Mouse (Mus musculus) E14TG2a.4 (cell line): ENCODE data around the gene Timmdc1.
A peak's percentile ranks its signal among the peaks of the same experiment; 100 is the strongest.

ENCODE experiments used
- H3K27me3 ChIP-seq: 2 replicates; pipeline ENCODE4 v1.6.1; 2014; ENCODE audit warnings: low read length, control low read depth; ENCODE audit not compliant: insufficient read depth
- H3K36me3 ChIP-seq: 2 replicates; pipeline ENCODE4 v1.6.1; 2014; ENCODE audit warnings: low read length, control low read depth; ENCODE audit not compliant: insufficient read depth
- H3K4me1 ChIP-seq: replicated peaks from 2 replicates; pipeline ENCODE4 v1.6.1; 2014; ENCODE audit warnings: low read depth, low read length, control low read depth
- H3K4me3 ChIP-seq: replicated peaks from 2 replicates; pipeline ENCODE4 v1.5.1; 2014; ENCODE audit warnings: mild to moderate bottlenecking, low read length
- H3K9me3 ChIP-seq: 2 replicates; pipeline ENCODE4 v1.6.1; 2014; ENCODE audit warnings: low read length, control low read depth
- CTCF ChIP-seq: conservative IDR thresholded peaks from 2 replicates; pipeline ENCODE4 v1.5.1; 2014; ENCODE audit warnings: low read length
- NANOG ChIP-seq: IDR thresholded peaks from 2 replicates; pipeline ENCODE4 v1.6.1; 2014; ENCODE audit warnings: borderline replicate concordance, low read length, mixed read lengths
- POU5F1 ChIP-seq: IDR thresholded peaks from 2 replicates; pipeline ENCODE4 v1.6.1; 2014; ENCODE audit warnings: low read length, borderline replicate concordance

Timmdc1 gene

DNA sequence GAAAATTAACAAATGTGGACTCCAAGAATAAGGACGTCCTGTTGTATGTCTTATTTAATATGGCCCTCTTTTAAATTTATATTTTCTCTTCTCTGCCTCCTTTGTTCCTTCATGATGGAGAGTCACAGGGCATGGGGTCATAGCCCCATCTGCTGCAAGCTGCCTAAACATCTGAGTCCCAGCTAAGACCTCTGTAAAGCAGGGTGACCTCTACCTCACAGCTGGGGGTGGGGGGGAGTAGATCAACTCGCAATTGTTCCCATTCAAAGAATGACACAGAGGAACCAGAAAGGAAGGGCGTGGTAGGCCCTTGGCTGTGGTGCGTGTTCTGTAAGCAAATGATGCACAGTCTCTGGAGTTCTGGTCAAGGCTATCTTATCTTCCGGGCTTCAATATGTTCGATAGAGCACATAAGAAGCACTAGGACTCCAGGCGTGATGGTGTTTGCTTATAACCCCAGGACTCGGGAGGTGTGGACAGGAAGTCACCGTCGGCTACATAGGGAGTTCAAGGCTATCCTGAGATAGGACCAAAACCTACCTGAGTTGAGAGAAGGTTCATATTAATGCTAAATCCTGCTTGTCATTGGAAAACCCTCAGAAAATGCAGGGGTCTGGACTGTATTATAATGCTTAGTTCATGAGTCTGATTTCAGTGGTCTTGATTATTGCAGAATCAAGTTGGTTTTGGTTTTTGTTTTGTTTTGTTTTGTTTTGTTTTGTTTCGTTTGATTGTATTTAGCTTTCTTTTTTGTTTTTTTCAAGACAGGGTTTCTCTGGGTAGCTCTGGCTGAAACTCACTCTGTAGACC lies 50.6 kb downstream of the Timmdc1 start:
- no peak overlapping the region for H3K4me3 ChIP-seq
- H3K36me3 ChIP-seq = no peaks in the 10 kb centered on the region
- TF ChIP-seq POU5F1 = no peak
- TF ChIP-seq NANOG = peak; percentile 72
- H3K27me3 ChIP-seq = no peaks in the 10 kb centered on the region
- no peaks in the 10 kb centered on the region for H3K9me3 ChIP-seq
- peaks cover 91% of the 10 kb centered on the region for H3K4me1 ChIP-seq

DNA sequence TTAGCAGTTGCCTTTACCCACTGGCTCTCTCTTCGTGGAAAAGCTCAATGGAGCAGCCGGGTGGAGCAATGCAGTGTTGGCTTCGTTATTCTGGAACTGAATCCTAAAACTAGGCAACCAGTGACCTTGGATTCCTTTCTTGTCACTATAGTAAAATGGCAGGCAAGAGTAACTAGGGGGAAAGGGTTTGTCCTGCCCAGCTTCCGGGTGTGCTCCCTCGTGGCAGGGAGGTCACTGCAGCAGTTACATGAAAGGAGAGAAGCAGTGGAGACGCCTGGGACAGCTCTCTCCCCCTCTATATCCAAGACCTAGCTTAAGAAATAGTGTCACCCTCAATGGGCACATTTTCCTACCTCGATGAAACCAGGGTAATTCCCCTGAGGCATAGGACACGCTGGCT lies 53.0 kb downstream of the Timmdc1 start:
- no peak for TF ChIP-seq CTCF
- Histone ChIP-seq H3K4me1 (peaks cover 67% of the 10 kb centered on the region), H3K4me3 (no peak overlapping the region), H3K27me3 (no peaks in the 10 kb centered on the region), H3K36me3 (no peaks in the 10 kb centered on the region), H3K9me3 (no peaks in the 10 kb centered on the region)

DNA sequence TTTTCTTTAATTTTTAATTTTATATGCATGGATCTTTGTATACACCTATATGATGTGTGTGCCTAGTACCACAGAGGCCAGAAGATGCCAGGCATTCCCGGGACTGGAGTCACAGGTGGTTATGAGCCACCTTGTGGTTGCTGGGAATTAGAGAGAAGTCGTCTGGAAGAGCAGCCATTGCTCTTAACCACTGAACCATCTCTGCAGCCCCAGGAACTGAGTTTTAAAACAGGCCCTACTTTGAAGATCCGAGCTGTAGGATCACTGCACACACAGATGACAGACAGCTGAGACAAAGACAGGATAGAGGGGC lies 53.8 kb downstream of the Timmdc1 start:
- Histone ChIP-seq H3K4me3 (no peak overlapping the region), H3K9me3 (no peaks in the 10 kb centered on the region)
- TF ChIP-seq NANOG (no peak), POU5F1 (no peak), CTCF (no peak)

DNA sequence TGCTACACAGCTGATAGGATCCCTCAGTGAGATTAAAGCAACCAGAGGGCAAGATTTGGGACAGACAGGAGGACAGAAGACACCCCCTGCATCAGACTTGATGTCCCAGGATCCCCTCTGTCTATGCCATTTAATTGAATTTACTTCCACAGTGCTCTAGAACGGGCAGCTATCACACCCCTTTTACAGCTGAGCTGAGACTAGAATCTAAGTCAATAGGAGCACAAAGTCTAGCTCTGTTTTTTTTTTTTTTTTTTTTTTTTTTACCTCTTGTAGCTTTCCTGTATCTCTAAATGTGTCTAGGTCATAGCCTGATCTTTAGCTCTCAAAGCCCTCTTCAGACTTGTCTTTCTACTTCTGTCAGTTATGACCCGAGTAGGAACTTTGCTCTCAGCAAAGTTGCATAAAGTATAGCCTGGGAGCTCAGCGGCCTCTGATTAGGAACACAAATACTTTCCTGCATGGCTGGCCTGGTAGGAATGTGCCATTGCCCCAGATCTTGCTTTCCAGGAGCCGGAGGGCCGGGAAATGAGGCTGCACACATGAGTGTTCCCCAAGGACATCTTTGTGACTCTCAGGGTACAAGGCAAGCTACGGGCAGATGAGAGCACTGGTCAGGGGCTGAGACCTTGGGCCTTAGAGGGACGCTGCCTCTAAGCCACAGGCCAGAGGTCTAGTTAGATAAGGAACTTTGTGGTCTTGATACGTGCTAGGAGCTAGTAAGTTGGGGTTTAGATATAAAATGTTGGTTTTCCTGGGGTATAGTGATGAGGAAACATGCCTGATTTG lies 54.4 kb downstream of the Timmdc1 start:
- Histone ChIP-seq H3K36me3 (no peaks in the 10 kb centered on the region), H3K4me3 (no peak overlapping the region), H3K4me1 (peaks cover 59% of the 10 kb centered on the region), H3K9me3 (no peaks in the 10 kb centered on the region), H3K27me3 (no peaks in the 10 kb centered on the region)
- TF ChIP-seq POU5F1 (no peak), CTCF (no peak), NANOG (no peak)

More for the DNA sequence above, 53.8 kb downstream of the Timmdc1 start:
- Histone ChIP-seq H3K36me3 (no peaks in the 10 kb centered on the region), H3K4me1 (peaks cover 60% of the 10 kb centered on the region), H3K27me3 (no peaks in the 10 kb centered on the region)

- Histone ChIP-seq H3K9me3 (no peaks in the 10 kb centered on the region), H3K36me3 (no peaks in the 10 kb centered on the region), H3K27me3 (no peaks in the 10 kb centered on the region), H3K4me1 (peaks cover 60% of the 10 kb centered on the region), H3K4me3 (no peak overlapping the region)
- no peak for TF ChIP-seq NANOG
- TF ChIP-seq CTCF = no peak
- no peak for TF ChIP-seq POU5F1
Observed at GRCm38 (mm10) chr16:38467091-38467916, 55.2 kb downstream of the Timmdc1 start.

GRCm38 (mm10) chr16:38466089-38466488 lies 56.4 kb downstream of the Timmdc1 start:
- H3K36me3 ChIP-seq = no peaks in the 10 kb centered on the region
- TF ChIP-seq NANOG = no peak
- no peak for TF ChIP-seq POU5F1
- TF ChIP-seq CTCF = no peak
- no peaks in the 10 kb centered on the region for H3K27me3 ChIP-seq

GRCm38 (mm10) chr16:38463305-38463704 lies 59.2 kb downstream of the Timmdc1 start:
- no peaks in the 10 kb centered on the region for H3K36me3 ChIP-seq
- TF ChIP-seq POU5F1 (no peak), CTCF (no peak), NANOG (no peak)
- no peak overlapping the region for H3K4me3 ChIP-seq
- no peaks in the 10 kb centered on the region for H3K27me3 ChIP-seq
- H3K4me1 ChIP-seq = peaks cover 51% of the 10 kb centered on the region
- no peaks in the 10 kb centered on the region for H3K9me3 ChIP-seq

More at GRCm38 (mm10) chr16:38466089-38466488, 56.4 kb downstream of the Timmdc1 start:
- H3K4me1 ChIP-seq = peaks cover 54% of the 10 kb centered on the region
- H3K4me3 ChIP-seq = no peak overlapping the region
- no peaks in the 10 kb centered on the region for H3K9me3 ChIP-seq

GRCm38 (mm10) chr16:38462161-38462560 lies 60.3 kb downstream of the Timmdc1 start:
- no peaks in the 10 kb centered on the region for H3K36me3 ChIP-seq
- H3K4me3 ChIP-seq = no peak overlapping the region
- no peaks in the 10 kb centered on the region for H3K27me3 ChIP-seq
- no peaks in the 10 kb centered on the region for H3K9me3 ChIP-seq
- TF ChIP-seq POU5F1 = no peak
- no peak for TF ChIP-seq CTCF
- no peak for TF ChIP-seq NANOG
- peaks cover 52% of the 10 kb centered on the region for H3K4me1 ChIP-seq
